Mouse (Mus musculus): ENCODE measurements at regions not wholly inside any gene's neighbourhood (a gene's known extent, or its start where the extent isn't known, plus 50 kb on each side); places are given as distances from the start of the nearest gene placed in this dataset.

GRCm38 (mm10) chr10:118622131-118622530 lies 181.3 kb downstream of the Ifng start:
- TF ChIP-seq SIN3A (IDR thresholded peaks at IDR 0.05; ENCODE audit: low read length) (no peak), RAD21 (IDR thresholded peaks at IDR 0.05; ENCODE audit: low read depth, low read length) (no peak), JUND (conservative IDR thresholded peaks at IDR 0.05; ENCODE audit: low read depth, low read length) (no peak), CTCF (conservative IDR thresholded peaks at IDR 0.05 in 1 of 2, IDR thresholded peaks at IDR 0.05 in 1 of 2; ENCODE audit: low read depth in 2 of 2, low read length in 2 of 2) (no peak), ZKSCAN1 (IDR thresholded peaks at IDR 0.05; ENCODE audit: borderline replicate concordance, low read depth, low read length) (no peak), KAT2A (IDR thresholded peaks at IDR 0.05; ENCODE audit: insufficient replicate concordance, low read length) (no peak), ZMIZ1 (IDR thresholded peaks at IDR 0.05; ENCODE audit: low read depth, low read length) (no peak), POLR2A (IDR thresholded peaks at IDR 0.05; ENCODE audit: low read depth, low read length) (no peak), RCOR1 (conservative IDR thresholded peaks at IDR 0.05; ENCODE audit: low read depth, low read length) (no peak), POLR2AphosphoS2 (IDR thresholded peaks at IDR 0.05; ENCODE audit: low read depth, low read length) (no peak)
